Mouse (Mus musculus) retina, postnatal 7 days (tissue): ENCODE measurements at regions not wholly inside any gene's neighbourhood (a gene's known extent, or its start where the extent isn't known, plus 50 kb on each side); places are given as distances from the start of the nearest gene placed in this dataset.

ENCODE experiments used
- DNase-seq: peaks from one replicate; pipeline ENCODE4 v3.0.0-alpha.2; 2012; ENCODE audit warnings: low read depth, low spot score

GRCm38 (mm10) chrX:152918212-152918611, 88.1 kb upstream of the Usp51 start:
- DNase-seq = peak; percentile 33

GRCm38 (mm10) chrX:152926991-152927390, 79.3 kb upstream of the Usp51 start:
- no peak for DNase-seq

- no peak for DNase-seq
These were observed 60.1 kb upstream of the Usp51 start for GRCm38 (mm10) chrX:152946201-152946600.
